Mouse (Mus musculus) heart, postnatal 10 days (tissue): ENCODE results near the gene Gbgt1. TPM values are rescaled to one million over a fixed set of nuclear protein-coding genes. Genes with fewer than 3 reads are reported as not detected.

Experiments
- DNase-seq, 2 experiments: peaks; one replicate each; pipeline ENCODE4 v3.0.0; 2021
- intact Hi-C: fragments of 180-260 bp; cut with DNase I; formaldehyde crosslinking; loops from one replicate; pipeline ENCODE4 v1.15.1; 2025
- total RNA-seq, 2 experiments: library from RNA; stranded (reverse); gene quantifications; 2 replicates each; pipeline ENCODE4 v1.2.3; 2021

Gene Gbgt1
- total RNA-seq, 2 experiments from 2014 or later: 2.5 to 2.8 TPM

- intact Hi-C loops: no loop called here
- DNase-seq: no peak
Observed at GRCm38 (mm10) chr2:28540587-28541227, 44.0 kb downstream of the Gbgt1 start.

DNA sequence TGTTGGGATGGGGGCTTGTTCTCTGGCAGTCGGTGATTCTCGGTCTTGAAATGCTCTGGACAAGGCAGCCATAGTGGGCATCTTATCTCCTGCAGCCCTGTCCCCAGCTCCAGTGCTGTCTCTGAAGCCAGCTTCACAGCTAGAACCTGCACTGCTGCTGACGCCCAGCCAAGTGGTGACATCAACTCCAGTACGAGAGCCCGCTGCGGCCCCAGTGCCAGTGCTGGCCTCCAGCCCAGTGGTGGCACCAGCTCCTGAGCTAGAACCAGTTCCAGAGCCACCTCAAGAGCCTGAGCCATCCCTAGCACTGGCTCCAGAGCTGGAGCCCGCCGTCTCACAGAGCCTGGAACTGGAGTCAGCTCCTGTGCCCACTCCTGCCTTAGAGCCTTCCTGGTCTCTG lies 47.2 kb downstream of the Gbgt1 start:
- intact Hi-C loops: no loop called here
- DNase-seq: no peak

DNA sequence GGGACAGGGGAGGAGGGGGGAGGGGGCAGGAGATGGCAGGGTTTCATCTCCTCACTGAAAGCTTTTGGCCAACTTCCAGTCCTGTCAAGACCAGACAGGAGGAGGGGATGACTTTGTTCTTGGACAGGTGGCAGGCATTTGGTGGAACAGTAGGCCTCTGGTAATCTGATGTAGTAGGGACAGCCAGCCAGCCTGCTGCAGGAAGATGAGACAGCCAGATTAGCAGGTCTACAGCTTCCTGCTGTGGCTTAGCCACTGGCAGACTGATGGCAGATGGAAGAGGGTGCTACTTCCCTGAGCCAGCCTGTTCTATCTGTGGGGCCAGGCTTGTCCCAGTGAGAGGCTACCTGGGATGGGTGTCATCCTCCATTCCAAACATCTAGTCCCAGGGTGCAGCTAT lies 49.3 kb downstream of the Gbgt1 start:
- intact Hi-C loops: no loop called here
- DNase-seq: no peak

DNA sequence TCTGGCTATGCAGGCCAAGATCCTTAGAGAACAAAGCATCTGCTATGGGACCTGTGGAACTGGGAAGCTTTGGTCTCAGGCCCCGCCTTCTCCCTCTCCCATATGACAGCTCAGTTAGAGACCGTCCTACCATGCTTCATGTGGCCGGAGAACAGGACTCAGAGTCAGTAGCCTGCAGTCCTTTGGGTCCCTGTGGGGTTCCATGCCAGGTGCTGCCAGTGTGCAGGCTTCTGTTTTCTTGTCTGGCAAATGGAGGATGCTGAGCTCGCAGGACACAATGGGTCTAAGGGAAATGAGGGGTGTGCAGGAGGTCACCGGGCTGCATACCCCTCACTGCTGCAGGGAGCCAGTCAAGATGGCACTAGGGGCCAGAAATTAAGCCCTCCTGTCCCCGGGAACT lies 49.9 kb downstream of the Gbgt1 start:
- intact Hi-C loops: no loop called here

DNA sequence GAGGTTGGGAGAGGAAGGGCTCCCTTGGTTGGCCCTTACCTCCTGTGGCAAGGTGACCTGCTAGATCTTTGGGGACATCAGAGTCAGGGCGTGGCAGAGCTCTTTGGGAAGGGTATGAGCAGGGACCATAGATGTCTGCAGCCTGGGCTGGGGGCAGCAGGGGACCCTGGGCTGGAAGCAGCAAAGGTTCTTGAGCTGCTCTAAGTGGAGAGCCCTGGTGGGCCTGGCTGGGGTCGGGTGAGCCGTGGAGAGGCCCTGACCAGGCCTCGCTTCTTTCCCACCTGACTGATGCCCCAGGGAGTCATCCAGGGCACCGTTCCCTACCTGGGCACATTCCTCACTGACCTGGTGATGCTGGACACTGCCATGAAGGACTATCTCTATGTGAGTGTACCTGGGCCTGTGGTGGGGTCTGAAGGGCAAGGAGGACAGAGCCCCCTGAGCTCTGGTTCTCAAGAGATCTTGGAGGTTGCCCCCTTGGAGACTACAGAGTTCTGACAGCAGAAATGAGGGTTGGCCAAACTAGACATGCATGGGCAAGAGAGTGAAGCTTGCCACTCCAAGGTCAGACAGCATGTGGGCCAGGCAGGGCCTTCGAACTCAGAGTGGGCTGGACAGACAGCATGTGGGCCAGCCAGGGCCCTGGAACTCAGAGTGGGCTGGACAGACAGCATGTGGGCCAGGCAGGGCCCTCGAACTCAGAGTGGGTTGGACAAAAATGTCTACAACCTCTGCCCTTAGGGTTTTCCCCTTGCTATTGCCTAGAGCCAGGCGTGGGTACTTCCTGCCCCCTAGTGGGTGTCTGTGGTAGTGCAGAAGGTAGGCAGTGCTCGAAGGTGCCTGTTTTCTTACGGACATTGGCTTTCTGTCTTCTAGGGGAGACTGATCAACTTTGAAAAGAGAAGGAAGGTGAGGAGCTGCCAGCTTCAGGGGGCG lies 50.8 kb downstream of the Gbgt1 start:
- peak; percentile 88 to 94 for DNase-seq

More for the DNA sequence above, 49.9 kb downstream of the Gbgt1 start:
- DNase-seq: no peak

DNA sequence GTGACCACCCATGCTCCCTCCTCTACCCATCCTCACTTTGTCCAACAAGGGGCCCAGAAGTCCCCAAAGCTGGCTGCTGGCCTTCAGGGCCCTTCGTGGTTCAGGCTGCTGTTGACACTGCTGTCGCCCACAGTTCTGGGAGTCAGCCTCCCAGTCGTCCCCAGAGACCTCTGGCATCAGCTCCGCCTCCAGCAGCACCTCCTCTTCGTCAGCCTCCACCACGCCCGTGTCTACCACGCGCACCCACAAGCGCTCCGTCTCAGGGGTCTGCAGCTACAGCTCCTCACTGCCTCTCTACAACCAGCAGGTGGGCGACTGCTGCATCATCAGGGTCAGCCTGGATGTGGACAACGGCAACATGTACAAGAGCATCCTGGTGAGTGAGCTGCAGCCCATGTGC lies 52.5 kb downstream of the Gbgt1 start:
- intact Hi-C loops: no loop called here
- DNase-seq: no peak

More for the DNA sequence above, 50.8 kb downstream of the Gbgt1 start:
- intact Hi-C loops: loop anchor here (1.0 kb wide), 2 partner anchors 30 to 33 kb away; no protein-coding TSS in a partner anchor

- no peak for DNase-seq
- intact Hi-C loops: no loop called here
Observed at GRCm38 (mm10) chr2:28552301-28552700, 55.6 kb downstream of the Gbgt1 start.

Other genes starting within 250 kb of the Gbgt1 start
- 1 to 10 TPM; 3.1 to 5.0 TPM for gene Ppp1r26, start 50.1 kb upstream of the Gbgt1 start, total RNA-seq
- gene 1700007K13Rik, start 30.6 kb upstream of the Gbgt1 start, total RNA-seq: under 1 TPM in 1 of 2 experiments, not detected in 1; 0.34 TPM
- 10 to 100 TPM; 45.1 to 48.3 TPM for gene Mrps2, start 28.8 kb upstream of the Gbgt1 start, total RNA-seq
- 1 to 10 TPM; 1.7 to 2.8 TPM for gene Gm10134, start 9.2 kb downstream of the Gbgt1 start, total RNA-seq
- gene Ralgds, start 16.2 kb downstream of the Gbgt1 start, total RNA-seq: 10 to 100 TPM; 20.6 to 26.6 TPM
- not detected for gene Cel, start 66.5 kb downstream of the Gbgt1 start, total RNA-seq
- gene Gtf3c5, start 86.9 kb downstream of the Gbgt1 start, total RNA-seq: 10 to 100 TPM; 14.1 to 15.4 TPM
- not detected for gene Gfi1b, start 125.1 kb downstream of the Gbgt1 start, total RNA-seq
- gene Tsc1, start 144.3 kb downstream of the Gbgt1 start, total RNA-seq: 10 to 100 TPM; 16.4 to 19.8 TPM
- not detected for gene Spaca9, start 202.8 kb downstream of the Gbgt1 start, total RNA-seq
- not detected for gene Ak8, start 203.3 kb downstream of the Gbgt1 start, total RNA-seq